Mouse (Mus musculus) midbrain, postnatal 0 days (tissue): Measurements from ENCODE around the gene Dennd6a. TPM values are rescaled to one million over a fixed set of nuclear protein-coding genes. Genes with fewer than 3 reads are reported as not detected.
A peak's percentile ranks its signal among the peaks of the same experiment; 100 is the strongest.
"Not testable (repeated sequence)": the region's sequence is repeated elsewhere in the genome, so short reads cannot be mapped to it uniquely, and the experiment has no call there.

Experiments used
- ATAC-seq: fragments of 200-750 bp; cut with Nextera tagmentation; 2 replicates; pipeline ENCODE4 v1.8.0; 2017; ENCODE audit warnings: moderate number of reproducible peaks, mild to moderate bottlenecking, moderate TSS enrichment, moderate library complexity; ENCODE audit not compliant: low FRiP score
- DNase-seq: peaks from one replicate; pipeline ENCODE4 v3.0.0-alpha.2; 2015; ENCODE audit warnings: low spot score
- H3K27ac ChIP-seq: fragments of 300-500 bp; sonication (generic); 2 replicates; pipeline ENCODE4 v1.5.1; 2014; ENCODE audit warnings: low read depth, mild to moderate bottlenecking, low read length, mixed read lengths
- H3K27me3 ChIP-seq: fragments of 300-500 bp; sonication (generic); 2 replicates; pipeline ENCODE4 v1.6.1; 2014; ENCODE audit warnings: low read length, control low read depth, mixed read lengths; ENCODE audit not compliant: insufficient read depth
- H3K36me3 ChIP-seq: fragments of 300-500 bp; sonication (generic); 2 replicates; pipeline ENCODE4 v1.6.1; 2014; ENCODE audit warnings: low read length, control low read depth, mixed read lengths; ENCODE audit not compliant: insufficient read depth
- H3K4me1 ChIP-seq: fragments of 300-500 bp; sonication (generic); 2 replicates; pipeline ENCODE4 v1.6.1; 2014; ENCODE audit warnings: mild to moderate bottlenecking, control low read depth, antibody characterized with exemption, low read length, mixed read lengths; ENCODE audit not compliant: insufficient read depth
- H3K4me2 ChIP-seq: fragments of 300-500 bp; sonication (generic); 2 replicates; pipeline ENCODE4 v1.6.1; 2014; ENCODE audit warnings: low read depth, mild to moderate bottlenecking, low read length, mixed read lengths; ENCODE audit not compliant: poor library complexity, severe bottlenecking
- H3K4me3 ChIP-seq: fragments of 300-500 bp; sonication (generic); 2 replicates; pipeline ENCODE4 v1.5.1; 2014; ENCODE audit warnings: low read depth, mild to moderate bottlenecking, low read length, moderate library complexity
- H3K9ac ChIP-seq: fragments of 300-500 bp; sonication (generic); replicated peaks from 2 replicates; pipeline ENCODE4 v1.6.1; 2014; ENCODE audit warnings: mild to moderate bottlenecking, low read length, moderate library complexity, mixed read lengths; ENCODE audit not compliant: poor library complexity, severe bottlenecking
- H3K9me3 ChIP-seq: fragments of 300-500 bp; sonication (generic); 2 replicates; pipeline ENCODE4 v1.6.1; 2016; ENCODE audit warnings: low read length, control low read depth
- CTCF ChIP-seq: IDR thresholded peaks from 2 replicates; pipeline ENCODE4 v1.5.1; 2016; ENCODE audit warnings: antibody characterized with exemption, mild to moderate bottlenecking
- WGBS: fragments of 180-500 bp; shearing (Covaris S2); extraction: QIAGEN DNeasy Blood & Tissue Kit; methylation state at CpG from one replicate; pipeline ENCODE4 v1.1.7; 2014; 5-methylcytosine and 5-hydroxymethylcytosine counted together
- polyA plus RNA-seq: library from polyadenylated mRNA; unstranded; fragments of >200 nt; fragmentation: Nextera tagmentation; extraction: Ambion mirVana; gene quantifications from 2 replicates; pipeline ENCODE4 v1.2.1, GENCODE M21; 2015
- total RNA-seq: library from RNA; depleted of rRNA; stranded (reverse); fragments of >200 nt; gene quantifications from 2 replicates; pipeline ENCODE4 v1.2.3, GENCODE M21; 2014; rRNA removed

The Dennd6a gene
- total RNA-seq: 26.1 and 26.6 TPM in 2 replicates
- polyA plus RNA-seq: 9.5 and 9.7 TPM in 2 replicates

DNA sequence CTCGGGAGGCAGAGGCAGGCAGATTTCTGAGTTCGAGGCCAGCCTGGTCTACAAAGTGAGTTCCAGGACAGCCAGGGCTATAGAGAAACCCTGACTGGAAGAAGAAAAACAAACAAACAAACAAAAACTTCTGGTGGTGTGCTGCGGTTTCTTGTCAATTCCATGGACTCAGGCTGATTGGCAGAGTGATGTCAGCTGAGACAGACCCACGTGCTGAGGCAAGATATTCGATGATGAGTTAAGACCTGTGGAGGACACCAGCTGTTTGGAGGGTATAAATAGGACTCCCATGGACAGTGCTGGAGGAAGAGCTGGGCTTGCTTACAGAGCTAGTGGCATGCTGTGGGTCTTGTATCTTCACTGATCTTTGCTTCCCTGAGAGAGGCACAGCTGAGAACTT, at the start of gene Dennd6a:
TSS of gene Dennd6a (plus strand) at position 301 of the 400 bp plus-strand sequence.
- not testable (repeated sequence) for H3K4me2 ChIP-seq, ATAC-seq, H3K27me3 ChIP-seq, H3K4me3 ChIP-seq, H3K9me3 ChIP-seq, H3K9ac ChIP-seq, H3K27ac ChIP-seq, H3K4me1 ChIP-seq, H3K36me3 ChIP-seq, DNase-seq
- WGBS: 85% methylated on average over 5 of the region's 5 CpGs

DNA sequence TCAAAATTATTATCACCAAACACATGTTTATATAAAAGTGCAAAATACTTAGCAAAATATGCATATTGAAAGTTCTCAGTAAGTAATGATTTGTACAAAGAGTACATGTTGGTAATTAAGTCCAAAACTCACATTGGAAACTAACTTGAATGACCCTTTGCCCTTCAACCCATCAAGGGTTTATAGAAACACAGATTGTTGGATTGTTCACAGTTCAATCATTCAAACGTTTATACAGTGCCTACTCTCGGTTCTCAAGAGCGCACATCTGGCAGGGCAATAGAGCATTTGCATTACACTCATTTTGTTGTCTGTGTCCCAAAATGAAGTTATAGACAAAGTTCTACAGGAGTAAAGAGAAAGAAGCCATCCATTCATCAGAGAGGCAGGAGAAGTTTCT, 47.7 kb upstream of the Dennd6a start:
- Histone ChIP-seq H3K4me2 (no peak overlapping the region), H3K9ac (no peak overlapping the region), H3K4me3 (no peak overlapping the region), H3K27me3 (no peaks in the 10 kb centered on the region), H3K27ac (no peak overlapping the region), H3K9me3 (no peaks in the 10 kb centered on the region), H3K36me3 (no peaks in the 10 kb centered on the region), H3K4me1 (no peaks in the 10 kb centered on the region)
- ATAC-seq (no peak), DNase-seq (no peak)
- whole genome bisulfite sequencing: 47% methylated on average over 3 of the region's 3 CpGs
- no peak for TF ChIP-seq CTCF

DNA sequence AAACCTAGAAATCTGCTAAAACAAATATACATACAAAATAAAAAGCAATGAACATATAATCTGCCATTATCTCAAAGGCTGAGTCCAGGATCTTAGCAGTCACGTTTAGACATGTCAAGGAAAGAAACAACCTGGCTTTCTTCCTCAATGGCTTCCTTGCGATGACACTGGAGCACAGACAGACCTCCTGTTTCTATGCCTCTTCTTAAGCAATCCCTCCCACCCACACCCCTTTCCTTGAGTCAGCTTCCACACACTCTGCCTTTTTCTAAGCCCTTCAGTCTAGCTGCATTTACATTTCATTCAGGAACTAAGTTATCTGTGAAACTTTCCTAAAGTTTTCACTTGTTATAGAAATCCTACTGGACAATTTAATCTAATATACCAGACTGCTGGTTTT, 45.4 kb upstream of the Dennd6a start:
- no peaks in the 10 kb centered on the region for H3K36me3 ChIP-seq
- no peak overlapping the region for H3K4me3 ChIP-seq
- no peaks in the 10 kb centered on the region for H3K9me3 ChIP-seq
- DNase-seq: no peak
- ATAC-seq: no peak
- H3K4me1 ChIP-seq: peaks cover 9% of the 10 kb centered on the region
- H3K27me3 ChIP-seq: no peaks in the 10 kb centered on the region
- H3K9ac ChIP-seq: no peak overlapping the region
- no peak overlapping the region for H3K27ac ChIP-seq
- 81% methylated on average over 2 of the region's 2 CpGs for WGBS
- no peak overlapping the region for H3K4me2 ChIP-seq
- no peak for TF ChIP-seq CTCF

DNA sequence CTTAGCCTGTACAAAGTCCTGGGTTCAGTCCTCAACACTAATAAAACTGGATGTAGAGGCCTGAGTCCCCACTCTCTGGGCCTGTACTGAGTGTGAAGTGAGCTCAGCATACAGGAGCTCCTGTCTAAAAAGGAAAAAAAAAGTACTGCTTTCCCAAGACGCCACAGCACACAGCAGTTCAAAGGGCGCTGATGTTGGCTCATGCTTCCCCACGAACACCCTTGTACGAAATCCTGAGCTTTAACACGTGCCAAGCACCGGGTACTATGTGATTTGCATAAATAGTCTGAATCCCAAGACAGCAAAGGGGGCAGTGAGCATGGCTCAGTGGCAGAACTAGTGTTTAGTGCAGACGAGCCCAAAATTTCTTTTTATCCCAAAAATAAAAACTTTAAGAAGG, 43.3 kb upstream of the Dennd6a start:
- TF ChIP-seq CTCF: no peak
- Histone ChIP-seq H3K4me3 (no peak overlapping the region), H3K9me3 (no peaks in the 10 kb centered on the region), H3K9ac (no peak overlapping the region), H3K27me3 (no peaks in the 10 kb centered on the region), H3K4me2 (peak overlapping the region; percentile 4; the same call in 1 of the 2 replicates), H3K4me1 (peaks cover 9% of the 10 kb centered on the region), H3K27ac (no peak overlapping the region), H3K36me3 (no peaks in the 10 kb centered on the region)
- 41% methylated on average over 7 of the region's 7 CpGs for WGBS
- ATAC-seq: no peak
- DNase-seq: no peak

DNA sequence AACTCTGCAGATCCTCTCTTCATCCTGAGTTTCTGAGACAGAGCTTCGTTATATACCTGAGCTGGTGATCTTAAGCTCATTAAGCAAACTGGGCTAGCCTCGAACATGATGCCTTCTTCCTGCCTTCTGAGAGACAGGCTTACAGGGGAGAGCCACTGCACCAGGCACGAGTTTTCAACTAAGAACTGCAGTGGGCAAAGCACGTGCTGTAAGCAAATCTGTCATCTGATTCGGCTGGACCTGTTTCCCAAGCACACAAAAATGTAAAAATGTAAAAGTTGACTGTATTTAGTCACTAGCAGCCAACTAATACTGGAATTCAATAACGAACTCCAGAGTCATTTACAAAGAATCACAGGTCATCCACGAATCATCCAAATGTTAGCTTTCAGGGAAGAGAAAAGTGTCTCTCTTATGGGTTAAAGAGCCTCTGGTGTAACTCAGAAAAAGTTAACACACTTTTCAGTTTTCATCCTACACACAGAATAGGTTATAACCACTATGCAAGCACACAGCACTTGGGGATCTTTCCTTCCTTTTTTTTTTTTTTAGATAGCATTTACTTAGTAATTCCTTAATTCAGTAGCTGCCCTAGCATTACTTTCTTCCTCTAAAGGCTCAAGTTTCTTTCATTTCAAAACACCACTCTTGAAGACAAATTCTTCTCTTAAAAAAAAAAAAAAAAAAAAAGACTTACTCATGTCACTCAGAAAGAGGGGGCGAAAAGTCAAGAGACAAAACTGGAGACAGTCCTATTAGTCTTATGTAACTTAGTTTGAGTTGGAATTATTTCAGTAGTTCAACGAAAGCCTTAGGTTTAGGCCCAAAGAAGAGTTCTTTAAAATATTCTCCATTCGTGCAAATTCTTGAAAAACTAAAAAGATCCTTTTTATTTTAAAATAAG, 42.0 kb upstream of the Dennd6a start:
- ATAC-seq: no peak
- H3K4me1 ChIP-seq: peaks cover 9% of the 10 kb centered on the region
- no peaks in the 10 kb centered on the region for H3K9me3 ChIP-seq
- WGBS: 79% methylated on average over 10 of the region's 10 CpGs
- no peak overlapping the region for H3K27ac ChIP-seq
- no peak overlapping the region for H3K4me2 ChIP-seq
- H3K27me3 ChIP-seq: no peaks in the 10 kb centered on the region
- no peak for DNase-seq
- H3K4me3 ChIP-seq: no peak overlapping the region
- no peak for TF ChIP-seq CTCF
- H3K9ac ChIP-seq: no peak overlapping the region
- no peaks in the 10 kb centered on the region for H3K36me3 ChIP-seq

DNA sequence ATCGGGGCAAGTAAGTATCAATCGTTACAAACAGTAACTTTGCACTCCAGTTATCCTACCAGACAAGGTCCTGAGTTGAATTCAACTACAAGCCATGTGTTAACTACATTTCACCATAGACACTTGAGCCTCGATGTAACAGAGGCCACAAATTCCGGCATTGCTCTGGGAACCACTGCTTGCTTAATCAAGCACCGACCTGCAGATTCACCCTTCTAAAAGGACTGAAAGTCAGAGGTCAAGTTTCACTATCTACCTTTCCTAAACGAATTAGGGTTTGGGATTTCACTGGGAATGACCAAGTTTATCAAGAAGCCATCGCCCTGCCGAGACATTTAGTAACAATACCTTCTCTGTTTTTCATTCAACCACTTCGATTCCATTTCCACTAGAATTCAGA, 40.9 kb upstream of the Dennd6a start:
- DNase-seq (no peak), ATAC-seq (no peak)
- TF ChIP-seq CTCF: no peak
- Histone ChIP-seq H3K4me2 (peak overlapping the region; percentile 87), H3K36me3 (no peaks in the 10 kb centered on the region), H3K27ac (no peak overlapping the region), H3K9ac (peak overlapping the region; percentile 82), H3K27me3 (no peaks in the 10 kb centered on the region), H3K4me3 (peak overlapping the region; percentile 99), H3K9me3 (no peaks in the 10 kb centered on the region), H3K4me1 (peaks cover 9% of the 10 kb centered on the region)
- WGBS: 61% methylated on average over 9 of the region's 9 CpGs
